Mouse (Mus musculus) liver, adult 10 weeks (tissue): ENCODE measurements around the gene Defb25. TPM values are rescaled to one million over a fixed set of nuclear protein-coding genes. Genes with fewer than 3 reads are reported as not detected.

Experiments used
- polyA plus RNA-seq: library from polyadenylated mRNA; stranded (reverse); fragments of 350-450 nt; fragmentation: Illumina TruSeq; extraction: RNeasy Lipid Tissue Mini Kit (QIAGEN cat#74804); gene quantifications from one replicate; pipeline ENCODE4 v1.2.3, GENCODE M21; 2014; ENCODE audit warnings: low read depth, low replicate concordance

Defb25 gene
- polyA plus RNA-seq: not detected

DNA sequence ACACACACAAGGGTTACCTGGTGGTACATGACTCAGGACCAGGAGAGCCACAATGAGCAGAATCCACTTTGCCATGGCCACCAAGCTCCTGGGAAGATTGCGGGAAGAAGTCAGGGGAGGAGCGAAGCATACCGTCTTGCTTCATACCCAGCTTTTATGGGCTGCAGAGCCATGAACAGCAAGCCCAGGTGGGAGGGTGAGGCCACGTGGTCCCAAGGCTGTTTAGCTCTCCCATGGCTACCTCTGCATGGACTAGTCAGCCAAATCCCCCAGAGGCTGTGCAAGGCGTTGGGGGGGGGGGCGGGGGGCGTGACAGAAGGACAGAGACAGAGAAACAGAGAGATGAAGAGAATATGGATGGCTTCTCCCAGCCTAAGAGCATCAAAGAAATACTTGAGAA, at the start of gene Defb25:
Gene Defb25, minus strand, starts transcription at position 101 of the 400 bp plus-strand sequence.

DNA sequence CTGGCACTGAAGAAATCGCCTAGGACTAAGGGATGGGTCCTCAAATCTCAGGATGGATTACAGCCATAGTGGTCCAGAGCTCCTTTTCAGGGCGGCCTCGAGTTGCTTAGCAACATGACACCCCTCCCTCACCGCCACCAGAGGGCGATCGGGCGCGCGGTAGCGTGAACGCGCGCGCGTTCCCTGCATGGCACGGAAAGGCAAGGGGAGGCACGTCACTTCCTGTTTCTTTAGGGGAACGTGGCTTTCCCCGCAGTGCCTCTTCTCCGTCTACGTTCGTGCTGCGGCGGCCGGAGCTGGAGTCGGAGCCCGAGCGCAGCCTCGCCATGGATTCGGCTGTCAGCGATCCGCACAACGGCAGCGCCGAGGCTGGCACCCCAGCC, 46.4 kb upstream of the Defb25 start, which contains the start of gene H13:
Gene H13, plus strand, starts transcription at position 206 of the 383 bp plus-strand sequence.

DNA sequence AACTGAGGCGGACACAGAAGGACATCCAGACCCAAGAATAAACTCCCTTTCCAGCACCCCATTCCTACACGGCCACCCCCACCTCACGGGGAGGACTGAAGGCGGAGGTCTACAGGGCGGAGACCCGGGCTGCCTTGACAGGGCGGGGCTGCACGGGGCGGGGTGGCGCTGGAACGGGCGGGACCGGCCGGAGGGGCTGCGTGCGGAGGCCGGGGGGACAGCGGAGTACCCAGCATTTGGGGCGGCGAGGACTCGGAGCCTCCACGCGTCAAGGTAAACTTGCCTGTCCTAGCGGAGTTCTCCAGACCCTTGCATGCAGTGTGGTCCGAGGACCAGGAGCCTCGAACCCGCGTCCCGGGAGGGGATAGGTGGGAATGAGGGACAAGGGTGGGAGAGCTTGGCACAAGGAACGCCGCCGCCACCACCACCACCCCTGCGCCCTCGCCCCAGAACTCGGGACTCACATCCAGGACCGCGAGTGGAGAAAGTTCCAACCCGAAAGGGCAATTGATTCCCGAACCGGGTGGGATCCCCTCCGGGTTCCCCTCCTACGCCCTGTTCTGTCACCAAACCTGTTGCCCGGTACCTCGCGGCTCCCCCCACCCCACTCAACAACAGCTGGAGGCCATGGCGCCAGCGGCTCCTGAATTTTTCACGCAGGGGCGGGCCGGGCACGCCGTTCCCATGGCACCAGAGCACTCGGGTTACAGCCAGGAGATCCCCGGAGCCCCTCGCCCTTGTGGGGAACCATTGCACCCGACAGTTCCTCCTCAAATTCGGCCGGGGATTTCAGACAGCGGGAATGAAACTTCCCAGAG, 4.1 kb upstream of the Defb25 start, which contains the start of gene Rem1:
Gene Rem1, plus strand, starts transcription at position 178 of the 818 bp plus-strand sequence.

DNA sequence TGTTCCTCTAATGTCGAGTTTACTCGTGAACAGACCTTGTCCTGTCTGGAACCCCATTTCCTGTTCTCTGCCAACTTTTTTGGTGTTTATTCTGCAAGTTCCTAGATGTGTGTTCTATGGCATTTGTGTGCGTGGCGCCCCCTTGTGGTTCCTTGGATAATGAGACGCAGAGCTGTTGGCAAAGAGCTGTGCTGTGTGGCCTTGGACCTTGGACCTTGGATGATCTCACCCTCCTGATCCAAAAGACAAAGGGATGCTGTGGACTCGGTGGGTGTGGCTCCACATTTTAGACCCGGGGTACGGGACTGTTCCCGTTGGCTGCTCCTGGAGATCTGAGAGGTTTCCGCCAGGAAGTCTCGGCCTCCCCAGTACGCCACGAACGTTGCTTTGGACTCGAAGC, 18.8 kb downstream of the Defb25 start, which contains the start of gene Defb36:
Gene Defb36, plus strand, starts transcription at position 271 of the 400 bp plus-strand sequence.

DNA sequence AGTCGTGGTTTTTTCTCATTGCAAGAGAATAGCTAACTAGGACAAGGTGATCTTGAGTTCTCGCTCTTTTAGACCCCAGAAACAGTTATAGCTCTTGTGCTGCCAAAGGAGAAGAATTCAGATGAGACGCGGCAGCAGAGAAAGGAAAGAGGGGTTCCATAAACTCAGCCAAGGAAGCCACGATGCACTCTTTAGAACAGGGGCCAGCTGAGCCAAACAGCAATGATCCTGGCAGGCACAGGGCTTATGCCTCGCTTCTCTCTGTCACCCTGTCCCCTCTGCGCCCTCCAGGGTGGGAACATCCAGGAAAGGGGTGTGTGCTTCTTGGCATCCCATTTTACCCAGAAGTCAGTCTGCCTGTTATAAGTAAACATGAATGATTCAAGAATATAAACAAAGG, 23.6 kb downstream of the Defb25 start, which contains the start of gene Defb45:
Gene Defb45, minus strand, starts transcription at position 101 of the 400 bp plus-strand sequence.

DNA sequence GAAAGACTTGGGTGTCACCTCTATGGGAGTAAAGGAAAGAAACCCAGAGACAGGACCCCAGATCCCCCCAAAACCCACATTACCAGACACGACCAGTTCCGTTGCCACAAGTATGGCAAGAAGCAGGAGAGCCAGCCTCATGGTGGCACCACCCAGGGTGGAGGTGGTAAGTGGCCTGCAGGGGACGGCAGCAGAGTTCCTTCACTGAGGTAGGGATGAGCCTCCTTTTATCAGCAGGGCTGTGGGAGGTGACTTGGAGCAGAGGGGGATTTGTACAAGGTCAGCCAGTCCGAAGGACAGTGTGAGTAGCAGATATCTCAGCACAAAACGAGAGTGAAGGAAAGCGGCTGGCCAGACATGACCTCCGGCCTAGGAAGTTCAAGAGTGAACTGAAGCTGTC, 42.7 kb downstream of the Defb25 start, which contains the start of gene Defb19:
Gene Defb19, minus strand, starts transcription at position 206 of the 400 bp plus-strand sequence.

Other genes starting within 250 kb of the Defb25 start
- not detected for gene Nrsn2, start 246.4 kb downstream of the Defb25 start, polyA plus RNA-seq
- 0.34 TPM for gene Sox12, start 225.0 kb downstream of the Defb25 start, polyA plus RNA-seq
- 0.19 TPM for gene Zcchc3, start 208.0 kb downstream of the Defb25 start, polyA plus RNA-seq
- not detected for gene 6820408C15Rik, start 207.5 kb downstream of the Defb25 start, polyA plus RNA-seq
- gene Defb23, start 158.4 kb downstream of the Defb25 start, polyA plus RNA-seq: not detected
- gene Defb20, start 146.0 kb downstream of the Defb25 start, polyA plus RNA-seq: not detected
- gene Defb22, start 132.9 kb downstream of the Defb25 start, polyA plus RNA-seq: not detected
- gene Defb26, start 111.4 kb downstream of the Defb25 start, polyA plus RNA-seq: not detected
- not detected for gene Defb28, start 104.8 kb downstream of the Defb25 start, polyA plus RNA-seq
- not detected for gene Defb29, start 83.0 kb downstream of the Defb25 start, polyA plus RNA-seq
- gene Gm17416, start 53.7 kb downstream of the Defb25 start, polyA plus RNA-seq: not detected
- gene Defb21, start 50.3 kb downstream of the Defb25 start, polyA plus RNA-seq: not detected
- gene Defb19, start 42.7 kb downstream of the Defb25 start, polyA plus RNA-seq: not detected
- not detected for gene Defb45, start 23.7 kb downstream of the Defb25 start, polyA plus RNA-seq
- gene Defb36, start 18.7 kb downstream of the Defb25 start, polyA plus RNA-seq: not detected
- gene Rem1, start 3.9 kb upstream of the Defb25 start, polyA plus RNA-seq: not detected
- 35.5 TPM for gene H13, start 46.4 kb upstream of the Defb25 start, polyA plus RNA-seq
- gene Mcts2, start 64.0 kb upstream of the Defb25 start, polyA plus RNA-seq: 6.6 TPM
- 8.1 TPM for gene Id1, start 113.2 kb upstream of the Defb25 start, polyA plus RNA-seq
- not detected for gene Cox4i2, start 131.1 kb upstream of the Defb25 start, polyA plus RNA-seq
- 12.8 TPM for gene Bcl2l1, start 208.7 kb upstream of the Defb25 start, polyA plus RNA-seq
- 0.37 TPM for gene Tpx2, start 224.9 kb upstream of the Defb25 start, polyA plus RNA-seq